Mouse (Mus musculus) brown adipose tissue, adult 24 weeks (tissue): Measurements from ENCODE around the gene Gm12216. TPM values are rescaled to one million over a fixed set of nuclear protein-coding genes. Genes with fewer than 3 reads are reported as not detected.
"Not testable (repeated sequence)": the region's sequence is repeated elsewhere in the genome, so short reads cannot be mapped to it uniquely, and the experiment has no call there.

ENCODE experiments used
- H3K27ac ChIP-seq: fragments of 200-500 bp; replicated peaks from 2 replicates; pipeline ENCODE4 v1.5.1; 2012; ENCODE audit warnings: low read depth, mild to moderate bottlenecking, low read length
- H3K4me1 ChIP-seq: fragments of 200-500 bp; 2 replicates; pipeline ENCODE4 v1.6.1; 2012; ENCODE audit warnings: low read length, mixed read lengths; ENCODE audit not compliant: control insufficient read depth, insufficient read depth, insufficient read length
- H3K4me3 ChIP-seq: fragments of 200-500 bp; 2 replicates; pipeline ENCODE4 v1.5.1; 2012; ENCODE audit warnings: low read depth, mild to moderate bottlenecking, low read length, moderate library complexity; ENCODE audit not compliant: insufficient read depth
- polyA plus RNA-seq: library from polyadenylated mRNA; stranded (reverse); fragments of >200 nt; gene quantifications from 2 replicates; pipeline ENCODE4 v1.2.4, GENCODE M21; 2012; ENCODE audit not compliant: missing spikeins, insufficient read depth, insufficient read length

Gm12216 gene
- polyA plus RNA-seq, result 6.5 and 7.8 TPM in 2 replicates

GRCm38 (mm10) chr11:53858761-53859580, at the start of gene Gm12216:
TSS of gene Gm12216 (minus strand) at chr11:53859256.
- Histone ChIP-seq H3K4me3 (peak within 1 kb of the TSS; percentile 98), H3K27ac (peak within 1 kb of the TSS; percentile 91)
- not testable (repeated sequence) for H3K4me1 ChIP-seq

DNA sequence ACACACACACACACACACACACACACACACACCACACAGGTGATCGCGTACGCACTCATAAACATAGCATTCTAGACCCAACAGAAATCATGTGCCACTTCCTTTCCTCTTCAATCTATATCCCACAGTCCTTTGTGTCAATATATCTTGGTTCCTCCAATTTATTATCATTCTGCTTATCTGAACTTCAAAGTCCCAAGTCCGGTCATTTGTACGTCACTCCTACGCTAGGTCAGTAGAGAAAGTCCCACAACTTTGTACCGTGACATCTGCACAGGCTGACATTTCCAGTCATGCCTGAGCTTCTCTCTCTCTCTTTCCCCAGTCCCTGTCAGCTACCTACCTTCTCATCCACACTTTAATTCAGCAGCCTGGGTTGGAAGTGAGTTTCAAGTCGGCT, 49.6 kb upstream of the Gm12216 start:
- H3K4me1 ChIP-seq, result peaks cover 11% of the 10 kb centered on the region
- H3K27ac ChIP-seq, result no peak overlapping the region
- no peak overlapping the region for H3K4me3 ChIP-seq

- peak overlapping the region; percentile 85 for H3K27ac ChIP-seq
- H3K4me1 ChIP-seq, result peaks cover 15% of the 10 kb centered on the region
- no peak overlapping the region for H3K4me3 ChIP-seq
These were observed 45.5 kb upstream of the Gm12216 start for GRCm38 (mm10) chr11:53904534-53904925.

- peaks cover 15% of the 10 kb centered on the region for H3K4me1 ChIP-seq
- peak overlapping the region; percentile 85 for H3K27ac ChIP-seq
- no peak overlapping the region for H3K4me3 ChIP-seq
These were observed 44.9 kb upstream of the Gm12216 start for GRCm38 (mm10) chr11:53903781-53904533.

DNA sequence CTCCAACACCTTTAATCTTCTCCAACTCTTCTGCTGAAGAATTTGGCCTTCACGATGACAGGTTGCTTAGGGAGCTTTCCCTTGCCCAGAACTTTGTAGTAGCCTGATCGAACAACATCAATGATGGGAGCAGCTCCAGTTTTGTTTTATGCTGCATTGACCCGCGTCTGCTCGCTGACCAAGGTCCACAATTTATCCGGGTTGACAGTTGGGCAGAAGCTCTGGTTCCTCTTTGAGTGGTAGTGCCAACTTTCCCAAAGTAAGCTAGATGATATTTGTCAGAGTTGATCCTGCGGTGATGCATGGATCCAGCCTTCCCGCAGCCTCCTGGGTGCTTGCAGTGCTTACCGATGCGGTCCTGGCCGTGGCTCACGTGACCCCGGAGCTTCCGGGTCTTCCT, 43.7 kb upstream of the Gm12216 start:
- H3K27ac ChIP-seq, result no peak overlapping the region

DNA sequence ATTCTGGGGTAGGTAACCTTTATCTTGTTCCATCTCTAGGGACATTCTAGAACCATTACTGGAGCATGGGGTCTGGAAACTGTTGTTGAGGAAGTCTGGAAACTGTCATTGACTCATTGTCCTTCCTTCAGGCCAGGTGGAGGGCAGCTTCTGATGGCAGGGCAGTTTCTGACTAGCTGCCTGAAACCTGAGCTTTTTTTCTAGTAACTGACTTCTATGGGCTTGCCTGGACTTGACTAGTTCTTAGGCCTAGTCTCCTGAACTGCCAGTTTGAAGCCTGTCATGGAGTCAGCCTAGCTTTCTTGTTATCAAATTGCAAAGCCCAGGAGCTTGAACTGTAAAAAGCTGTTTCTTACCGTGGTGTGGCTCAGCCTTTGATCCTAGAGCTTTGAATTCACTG, 41.9 kb upstream of the Gm12216 start:
- no peak overlapping the region for H3K4me3 ChIP-seq
- H3K27ac ChIP-seq, result no peak overlapping the region
- H3K4me1 ChIP-seq, result peaks cover 15% of the 10 kb centered on the region

More for the DNA sequence above, 43.7 kb upstream of the Gm12216 start:
- Histone ChIP-seq H3K4me1 (peaks cover 15% of the 10 kb centered on the region), H3K4me3 (no peak overlapping the region)

- no peak overlapping the region for H3K4me3 ChIP-seq
These were observed 40.9 kb upstream of the Gm12216 start for GRCm38 (mm10) chr11:53899981-53900380.

GRCm38 (mm10) chr11:53899004-53899403, 39.9 kb upstream of the Gm12216 start:
- Histone ChIP-seq H3K27ac (no peak overlapping the region), H3K4me1 (peaks cover 8% of the 10 kb centered on the region), H3K4me3 (no peak overlapping the region)

More at GRCm38 (mm10) chr11:53899981-53900380, 40.9 kb upstream of the Gm12216 start:
- H3K27ac ChIP-seq, result no peak overlapping the region
- H3K4me1 ChIP-seq, result peaks cover 15% of the 10 kb centered on the region

DNA sequence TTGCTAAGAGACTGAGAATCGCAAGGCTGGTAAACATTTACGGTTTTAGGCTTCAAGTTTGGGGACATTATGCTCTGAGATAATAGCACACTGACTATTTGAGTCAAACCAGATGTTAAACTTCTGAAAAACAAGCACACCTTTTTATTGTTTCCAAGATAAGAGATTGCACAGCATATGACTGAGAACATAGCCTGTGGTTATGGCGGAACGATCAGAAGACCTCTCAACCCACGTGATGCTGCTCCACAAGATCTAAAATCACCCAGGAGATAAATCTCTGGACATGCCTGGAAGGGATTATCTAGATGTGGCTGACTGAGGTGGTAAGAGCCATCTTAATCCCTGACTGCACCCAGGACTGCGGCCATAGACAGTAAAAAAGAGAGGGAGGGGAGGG, 37.9 kb upstream of the Gm12216 start:
- H3K27ac ChIP-seq, result no peak overlapping the region
- no peak overlapping the region for H3K4me3 ChIP-seq
- no peaks in the 10 kb centered on the region for H3K4me1 ChIP-seq

- Histone ChIP-seq H3K4me1 (peaks cover 6% of the 10 kb centered on the region), H3K27ac (peak overlapping the region; percentile 85)
These were observed 34.4 kb upstream of the Gm12216 start for GRCm38 (mm10) chr11:53893451-53893850.

GRCm38 (mm10) chr11:53892716-53893416, 33.8 kb upstream of the Gm12216 start:
- no peak overlapping the region for H3K4me3 ChIP-seq
- peak overlapping the region; percentile 85 for H3K27ac ChIP-seq
- peaks cover 9% of the 10 kb centered on the region for H3K4me1 ChIP-seq

More at GRCm38 (mm10) chr11:53893451-53893850, 34.4 kb upstream of the Gm12216 start:
- H3K4me3 ChIP-seq, result no peak overlapping the region

- Histone ChIP-seq H3K27ac (peak within 1 kb of the TSS; percentile 91), H3K4me1 (peaks cover 9% of the 10 kb centered on the region), H3K4me3 (peak within 1 kb of the TSS; percentile 77)
These were observed 32.7 kb upstream of the Gm12216 start, which contains the start of gene Slc22a5 for GRCm38 (mm10) chr11:53891505-53892451. TSS of gene Slc22a5 (minus strand) at chr11:53891660.

GRCm38 (mm10) chr11:53890906-53891504, 31.9 kb upstream of the Gm12216 start:
- Histone ChIP-seq H3K4me1 (peaks cover 9% of the 10 kb centered on the region), H3K4me3 (peak overlapping the region; percentile 77), H3K27ac (peak overlapping the region; percentile 58)

GRCm38 (mm10) chr11:53890225-53890624, 31.2 kb upstream of the Gm12216 start:
- H3K27ac ChIP-seq, result peak overlapping the region; percentile 90; the same call in 1 of the 2 replicates
- peaks cover 9% of the 10 kb centered on the region for H3K4me1 ChIP-seq
- H3K4me3 ChIP-seq, result peak overlapping the region; percentile 77
